Mouse (Mus musculus) neutrophil, adult 83 days (primary cell): ENCODE data around the gene Cmah. TPM values are rescaled to one million over a fixed set of nuclear protein-coding genes. Genes with fewer than 3 reads are reported as not detected.

ENCODE experiments used
- total RNA-seq, 2 experiments: library from RNA; stranded (reverse); gene quantifications; one replicate each; pipeline ENCODE4 v1.2.4; 2023

Cmah gene
- 10 to 100 TPM; 31.8 to 40.1 TPM for total RNA-seq

GRCm38 (mm10) chr13:24327201-24327600, at the start of gene Cmah:
TSS of gene Cmah (plus strand) at chr13:24327404.

GRCm38 (mm10) chr13:24280439-24281431, 46.5 kb upstream of the Cmah start, which contains the start of gene Carmil1:
TSS of gene Carmil1 (minus strand) at chr13:24280795.

Other genes starting within 250 kb of the Cmah start
- 1 to 10 TPM; 1.3 to 4.1 TPM for gene Carmil1, start 46.6 kb upstream of the Cmah start, total RNA-seq